Mouse (Mus musculus): ENCODE results near the gene Rimkla. TPM values are rescaled to one million over a fixed set of nuclear protein-coding genes. Genes with fewer than 3 reads are reported as not detected.
A peak's percentile ranks its signal among the peaks of the same experiment; 100 is the strongest.

The Rimkla gene
- polyA plus RNA-seq, 1 experiment from 2014 or later = 29.0 TPM

- ATAC-seq = no peak
- peaks cover 3% of the 10 kb centered on the region; the same call in 1 of the 2 replicates for H3K9me3 ChIP-seq (replicated peaks; ENCODE audit: control insufficient read depth, low read length, poor library complexity, severe bottlenecking)
- H3K4me1 ChIP-seq (ENCODE audit: control insufficient read depth, insufficient read depth, low read length) = no peaks in the 10 kb centered on the region
- H3K9ac ChIP-seq (ENCODE audit: low read depth, low read length) = no peak overlapping the region
- no peak overlapping the region for H3K4me3 ChIP-seq (ENCODE audit: low read depth, low read length)
- 44% methylated on average over 6 of the region's 6 CpGs for WGBS
- H3K36me3 ChIP-seq (ENCODE audit: control insufficient read depth, insufficient read depth, low read length) = no peaks in the 10 kb centered on the region
- H3K4me2 ChIP-seq (ENCODE audit: low read length) = no peak overlapping the region
- H3K27ac ChIP-seq (ENCODE audit: low read length) = no peak overlapping the region
- H3K27me3 ChIP-seq (ENCODE audit: control insufficient read depth, insufficient read depth, low read depth, low read length) = no peaks in the 10 kb centered on the region
Measured at GRCm38 (mm10) chr4:119442539-119442938, 49.9 kb downstream of the Rimkla start.

GRCm38 (mm10) chr4:119441836-119442235 lies 50.6 kb downstream of the Rimkla start:
- Histone ChIP-seq H3K9me3 (replicated peaks; ENCODE audit: control insufficient read depth, low read length, poor library complexity, severe bottlenecking) (peaks cover 3% of the 10 kb centered on the region; the same call in 1 of the 2 replicates), H3K4me2 (ENCODE audit: low read length) (no peak overlapping the region), H3K27me3 (ENCODE audit: control insufficient read depth, insufficient read depth, low read depth, low read length) (no peaks in the 10 kb centered on the region), H3K4me3 (ENCODE audit: low read depth, low read length) (no peak overlapping the region), H3K36me3 (ENCODE audit: control insufficient read depth, insufficient read depth, low read length) (no peaks in the 10 kb centered on the region), H3K9ac (ENCODE audit: low read depth, low read length) (no peak overlapping the region), H3K4me1 (ENCODE audit: control insufficient read depth, insufficient read depth, low read length) (no peaks in the 10 kb centered on the region), H3K27ac (ENCODE audit: low read length) (no peak overlapping the region)
- no peak for ATAC-seq
- 90% methylated on average over 4 of the region's 4 CpGs for whole genome bisulfite sequencing

GRCm38 (mm10) chr4:119437936-119438335 lies 54.5 kb downstream of the Rimkla start:
- H3K4me2 ChIP-seq (ENCODE audit: low read length) = no peak overlapping the region
- H3K4me3 ChIP-seq (ENCODE audit: low read depth, low read length) = no peak overlapping the region
- WGBS = 95% methylated on average over 2 of the region's 2 CpGs
- no peaks in the 10 kb centered on the region for H3K4me1 ChIP-seq (ENCODE audit: control insufficient read depth, insufficient read depth, low read length)
- no peak overlapping the region for H3K9ac ChIP-seq (ENCODE audit: low read depth, low read length)
- peaks cover 3% of the 10 kb centered on the region; the same call in 1 of the 2 replicates for H3K9me3 ChIP-seq (replicated peaks; ENCODE audit: control insufficient read depth, low read length, poor library complexity, severe bottlenecking)
- H3K36me3 ChIP-seq (ENCODE audit: control insufficient read depth, insufficient read depth, low read length) = no peaks in the 10 kb centered on the region
- H3K27ac ChIP-seq (ENCODE audit: low read length) = no peak overlapping the region
- no peak for ATAC-seq
- no peaks in the 10 kb centered on the region for H3K27me3 ChIP-seq (ENCODE audit: control insufficient read depth, insufficient read depth, low read depth, low read length)

- no peak overlapping the region for H3K4me3 ChIP-seq (ENCODE audit: low read depth, low read length)
- no peaks in the 10 kb centered on the region for H3K36me3 ChIP-seq (ENCODE audit: control insufficient read depth, insufficient read depth, low read length)
- 0 out of 2 replicates have a peak, but pooled peaks have one; percentile 51 for ATAC-seq
- H3K27ac ChIP-seq (ENCODE audit: low read length) = no peak overlapping the region
- no peaks in the 10 kb centered on the region for H3K27me3 ChIP-seq (ENCODE audit: control insufficient read depth, insufficient read depth, low read depth, low read length)
- WGBS = 32% methylated on average over 5 of the region's 5 CpGs
- H3K4me2 ChIP-seq (ENCODE audit: low read length) = no peak overlapping the region
- H3K9ac ChIP-seq (ENCODE audit: low read depth, low read length) = no peak overlapping the region
- no peaks in the 10 kb centered on the region for H3K9me3 ChIP-seq (replicated peaks; ENCODE audit: control insufficient read depth, low read length, poor library complexity, severe bottlenecking)
- no peaks in the 10 kb centered on the region for H3K4me1 ChIP-seq (ENCODE audit: control insufficient read depth, insufficient read depth, low read length)
Measured at GRCm38 (mm10) chr4:119430678-119431077, 61.8 kb downstream of the Rimkla start.

- Histone ChIP-seq H3K9ac (ENCODE audit: low read depth, low read length) (no peak overlapping the region), H3K4me3 (ENCODE audit: low read depth, low read length) (no peak overlapping the region), H3K9me3 (replicated peaks; ENCODE audit: control insufficient read depth, low read length, poor library complexity, severe bottlenecking) (no peaks in the 10 kb centered on the region), H3K27me3 (ENCODE audit: control insufficient read depth, insufficient read depth, low read depth, low read length) (no peaks in the 10 kb centered on the region), H3K4me1 (ENCODE audit: control insufficient read depth, insufficient read depth, low read length) (peaks cover 2% of the 10 kb centered on the region; the same call in 1 of the 2 replicates), H3K36me3 (ENCODE audit: control insufficient read depth, insufficient read depth, low read length) (no peaks in the 10 kb centered on the region), H3K4me2 (ENCODE audit: low read length) (no peak overlapping the region), H3K27ac (ENCODE audit: low read length) (no peak overlapping the region)
- no peak for ATAC-seq
- 52% methylated on average over 2 of the region's 2 CpGs for WGBS
Measured at GRCm38 (mm10) chr4:119427680-119428079, 64.7 kb downstream of the Rimkla start.

- Histone ChIP-seq H3K4me3 (ENCODE audit: low read depth, low read length) (no peak overlapping the region), H3K36me3 (ENCODE audit: control insufficient read depth, insufficient read depth, low read length) (no peaks in the 10 kb centered on the region), H3K4me1 (ENCODE audit: control insufficient read depth, insufficient read depth, low read length) (peaks cover 10% of the 10 kb centered on the region), H3K27me3 (ENCODE audit: control insufficient read depth, insufficient read depth, low read depth, low read length) (no peaks in the 10 kb centered on the region), H3K9ac (ENCODE audit: low read depth, low read length) (no peak overlapping the region), H3K9me3 (replicated peaks; ENCODE audit: control insufficient read depth, low read length, poor library complexity, severe bottlenecking) (no peaks in the 10 kb centered on the region), H3K27ac (ENCODE audit: low read length) (no peak overlapping the region), H3K4me2 (ENCODE audit: low read length) (no peak overlapping the region)
- WGBS = 68% methylated on average over 2 of the region's 2 CpGs
- ATAC-seq = no peak
Measured at GRCm38 (mm10) chr4:119425601-119426000, 66.8 kb downstream of the Rimkla start.

- Histone ChIP-seq H3K4me1 (ENCODE audit: control insufficient read depth, insufficient read depth, low read length) (peaks cover 10% of the 10 kb centered on the region), H3K27ac (ENCODE audit: low read length) (no peak overlapping the region), H3K27me3 (ENCODE audit: control insufficient read depth, insufficient read depth, low read depth, low read length) (no peaks in the 10 kb centered on the region), H3K36me3 (ENCODE audit: control insufficient read depth, insufficient read depth, low read length) (no peaks in the 10 kb centered on the region), H3K9ac (ENCODE audit: low read depth, low read length) (no peak overlapping the region), H3K4me3 (ENCODE audit: low read depth, low read length) (no peak overlapping the region), H3K9me3 (replicated peaks; ENCODE audit: control insufficient read depth, low read length, poor library complexity, severe bottlenecking) (no peaks in the 10 kb centered on the region), H3K4me2 (ENCODE audit: low read length) (no peak overlapping the region)
- 93% methylated on average over 2 of the region's 2 CpGs for WGBS
- no peak for ATAC-seq
Measured at GRCm38 (mm10) chr4:119425077-119425476, 67.4 kb downstream of the Rimkla start.

- Histone ChIP-seq H3K36me3 (ENCODE audit: control insufficient read depth, insufficient read depth, low read length) (no peaks in the 10 kb centered on the region), H3K4me1 (ENCODE audit: control insufficient read depth, insufficient read depth, low read length) (peaks cover 10% of the 10 kb centered on the region), H3K9me3 (replicated peaks; ENCODE audit: control insufficient read depth, low read length, poor library complexity, severe bottlenecking) (no peaks in the 10 kb centered on the region), H3K9ac (ENCODE audit: low read depth, low read length) (peak within 1 kb of the TSS; percentile 84), H3K27ac (ENCODE audit: low read length) (peak within 1 kb of the TSS; percentile 92), H3K27me3 (ENCODE audit: control insufficient read depth, insufficient read depth, low read depth, low read length) (no peaks in the 10 kb centered on the region), H3K4me2 (ENCODE audit: low read length) (peak within 1 kb of the TSS; percentile 89), H3K4me3 (ENCODE audit: low read depth, low read length) (peak within 1 kb of the TSS; percentile 62)
- ATAC-seq = peak; percentile 96
- under 1% methylated on average over 52 of the region's 52 CpGs for WGBS
Measured at GRCm38 (mm10) chr4:119422294-119422964, 70.0 kb downstream of the Rimkla start, which contains the start of the genes Ppcs and Zmynd12. Gene Ppcs, minus strand, starts transcription at chr4:119422420. Gene Zmynd12, plus strand, starts transcription at chr4:119422814.

GRCm38 (mm10) chr4:119421921-119422293 lies 70.5 kb downstream of the Rimkla start:
- Histone ChIP-seq H3K36me3 (ENCODE audit: control insufficient read depth, insufficient read depth, low read length) (no peaks in the 10 kb centered on the region), H3K9me3 (replicated peaks; ENCODE audit: control insufficient read depth, low read length, poor library complexity, severe bottlenecking) (no peaks in the 10 kb centered on the region), H3K4me2 (ENCODE audit: low read length) (peak overlapping the region; percentile 89), H3K9ac (ENCODE audit: low read depth, low read length) (peak overlapping the region; percentile 84), H3K4me3 (ENCODE audit: low read depth, low read length) (peak overlapping the region; percentile 62), H3K27me3 (ENCODE audit: control insufficient read depth, insufficient read depth, low read depth, low read length) (no peaks in the 10 kb centered on the region), H3K4me1 (ENCODE audit: control insufficient read depth, insufficient read depth, low read length) (peaks cover 10% of the 10 kb centered on the region), H3K27ac (ENCODE audit: low read length) (peak overlapping the region; percentile 92)
- under 1% methylated on average over 30 of the region's 31 CpGs for WGBS
- ATAC-seq = peak; percentile 72
